Mouse (Mus musculus): Measurements from ENCODE around the gene Tpgs1. TPM values are rescaled to one million over a fixed set of nuclear protein-coding genes. Genes with fewer than 3 reads are reported as not detected.
"Not testable (repeated sequence)": the region's sequence is repeated elsewhere in the genome, so short reads cannot be mapped to it uniquely, and the experiment has no call there.

Tpgs1 gene
- total RNA-seq, 2 experiments from 2014 or later: 21.2 to 21.6 TPM

DNA sequence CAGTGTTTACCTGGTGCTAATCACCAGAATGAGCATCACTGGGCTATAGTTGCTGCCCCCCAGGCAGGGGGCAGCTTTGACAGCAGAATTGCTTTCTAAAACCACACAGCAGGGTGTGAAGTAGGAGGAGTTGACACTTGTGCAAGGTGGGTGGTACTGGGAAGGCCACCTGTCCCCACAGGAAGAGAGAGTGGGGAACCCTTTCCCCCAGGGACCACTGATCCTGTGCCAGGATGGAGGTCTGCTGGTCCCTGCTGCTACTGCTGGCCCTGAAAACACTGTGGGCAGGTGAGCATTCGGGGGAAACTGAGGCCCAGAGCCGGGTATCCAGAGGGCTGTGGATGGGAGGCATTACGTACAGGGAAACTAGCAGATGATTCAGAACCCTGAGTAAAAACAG is 20.0 kb downstream of the Tpgs1 start:
- DNase-seq (ENCODE audit: low spot score in 2 of 2): peak in 1 of 2 experiments; percentile 8

DNA sequence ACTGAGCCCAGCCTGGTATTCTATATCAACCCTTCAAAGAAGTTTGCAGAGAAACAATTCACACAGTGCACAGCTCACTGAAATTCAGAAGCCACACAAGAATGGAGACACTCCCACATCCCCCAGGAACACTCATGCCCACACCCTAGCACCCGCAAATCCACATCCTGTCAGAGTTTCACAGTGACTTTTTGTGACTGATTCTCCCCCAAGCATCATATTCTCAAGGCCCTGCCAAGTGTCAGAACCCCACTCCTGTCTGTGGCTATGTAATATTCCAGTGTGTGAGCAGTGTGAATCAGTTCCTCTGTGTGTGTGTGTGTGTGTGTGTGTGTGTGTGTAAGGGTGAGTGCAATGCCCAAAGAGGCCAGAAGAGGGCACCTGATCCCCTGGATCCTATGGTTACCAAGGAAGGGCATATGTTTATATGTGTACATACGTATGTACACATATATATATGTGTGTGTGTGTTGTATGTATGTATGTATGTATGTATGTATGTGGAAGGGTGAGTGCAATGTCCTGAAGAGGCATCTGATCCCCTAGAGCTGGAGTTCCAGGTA is 22.9 kb downstream of the Tpgs1 start:
- no peak for DNase-seq (ENCODE audit: low spot score in 2 of 2)

DNA sequence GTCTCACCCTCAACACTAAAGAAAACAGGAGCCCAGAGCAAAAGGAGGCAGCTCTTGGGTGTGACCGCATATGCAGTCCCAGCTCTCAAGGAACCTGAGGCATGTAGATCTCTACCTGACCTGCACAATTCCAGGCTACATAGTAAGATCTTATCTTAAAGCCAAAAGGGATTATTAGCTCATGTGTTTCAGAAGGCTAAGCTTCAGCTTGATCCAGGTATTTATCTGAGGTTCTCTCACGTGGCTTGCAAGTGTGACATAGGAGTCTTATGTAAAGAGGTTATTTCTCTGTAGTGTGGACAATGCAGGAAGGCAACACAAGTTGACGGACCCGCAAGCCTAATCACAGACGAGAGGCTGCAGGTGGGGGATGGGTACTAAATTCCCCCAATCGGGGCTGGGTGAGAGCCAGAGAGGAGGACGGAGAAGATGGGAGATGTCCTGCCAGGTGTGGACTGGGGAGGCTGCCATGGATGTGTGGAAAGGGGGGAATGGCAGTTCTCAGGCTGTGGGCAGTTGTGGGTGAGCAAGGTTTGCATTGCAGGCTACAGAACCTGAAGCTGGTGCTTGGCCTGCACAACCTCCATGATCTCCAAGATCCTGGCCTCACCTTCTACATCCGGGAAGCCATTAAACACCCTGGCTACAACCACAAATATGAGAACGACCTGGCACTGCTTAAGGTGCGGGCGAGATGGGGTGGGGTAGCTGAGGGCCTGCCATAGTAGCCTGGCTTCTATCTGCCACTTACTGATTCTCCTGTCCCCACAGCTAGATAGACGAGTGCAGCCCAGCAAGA is 24.6 kb downstream of the Tpgs1 start:
- DNase-seq (ENCODE audit: low spot score in 2 of 2): no peak

DNA sequence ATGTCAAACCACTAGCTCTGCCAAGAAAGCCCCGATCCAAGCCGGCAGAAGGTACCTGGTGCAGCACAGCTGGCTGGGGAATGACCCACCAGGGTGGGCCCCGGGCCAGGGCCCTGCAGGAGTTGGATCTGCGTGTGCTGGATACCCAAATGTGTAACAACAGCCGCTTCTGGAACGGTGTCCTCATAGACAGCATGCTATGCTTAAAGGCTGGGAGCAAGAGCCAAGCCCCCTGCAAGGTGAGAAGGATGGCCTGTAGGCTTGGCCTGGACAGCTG is 25.1 kb downstream of the Tpgs1 start:
- DNase-seq (ENCODE audit: low spot score in 2 of 2): no peak

DNA sequence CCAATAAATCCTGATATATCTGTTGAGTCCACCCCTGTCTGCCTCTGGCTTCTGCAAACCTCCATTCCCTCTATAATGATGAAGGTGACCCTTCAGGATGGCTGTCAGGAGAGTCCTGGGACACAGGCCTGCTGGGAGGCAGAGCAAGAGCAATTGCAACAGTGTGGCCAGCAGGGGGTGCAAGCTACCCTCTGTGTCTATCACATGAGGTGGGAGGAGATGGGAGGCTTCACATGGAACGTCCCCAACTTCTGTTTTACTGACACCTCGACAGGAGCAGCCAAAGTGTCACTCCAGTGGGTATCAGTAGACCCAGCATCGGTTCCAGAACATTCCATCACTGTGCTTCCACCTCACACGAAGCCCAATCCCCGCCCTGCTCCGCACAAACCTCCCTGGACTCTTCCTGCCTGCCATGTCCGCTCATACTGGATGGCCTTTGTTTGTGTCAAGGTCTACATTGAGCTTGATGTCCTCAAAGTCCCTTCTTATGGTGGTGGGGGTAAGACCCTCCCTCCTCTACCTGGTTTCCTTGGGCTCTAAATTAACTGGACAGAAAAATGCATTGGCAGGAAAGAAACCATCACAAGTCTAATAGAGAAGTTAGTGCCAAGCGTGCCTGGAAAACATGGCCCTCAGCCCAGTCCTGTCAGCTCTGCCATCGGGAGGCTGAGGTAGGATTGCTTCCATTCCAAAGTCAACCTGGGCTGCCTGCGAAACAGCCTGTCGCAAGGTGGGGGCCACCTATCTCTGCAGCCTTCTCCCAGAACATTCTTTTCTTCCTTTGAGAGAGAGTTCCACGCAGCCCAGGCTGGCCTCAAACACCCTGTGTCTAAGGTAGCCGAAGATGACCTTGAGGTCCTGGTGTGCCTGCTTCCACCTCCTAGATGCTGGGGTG is 26.3 kb downstream of the Tpgs1 start:
- DNase-seq (ENCODE audit: low spot score in 2 of 2): peak; percentile 66 to 83

DNA sequence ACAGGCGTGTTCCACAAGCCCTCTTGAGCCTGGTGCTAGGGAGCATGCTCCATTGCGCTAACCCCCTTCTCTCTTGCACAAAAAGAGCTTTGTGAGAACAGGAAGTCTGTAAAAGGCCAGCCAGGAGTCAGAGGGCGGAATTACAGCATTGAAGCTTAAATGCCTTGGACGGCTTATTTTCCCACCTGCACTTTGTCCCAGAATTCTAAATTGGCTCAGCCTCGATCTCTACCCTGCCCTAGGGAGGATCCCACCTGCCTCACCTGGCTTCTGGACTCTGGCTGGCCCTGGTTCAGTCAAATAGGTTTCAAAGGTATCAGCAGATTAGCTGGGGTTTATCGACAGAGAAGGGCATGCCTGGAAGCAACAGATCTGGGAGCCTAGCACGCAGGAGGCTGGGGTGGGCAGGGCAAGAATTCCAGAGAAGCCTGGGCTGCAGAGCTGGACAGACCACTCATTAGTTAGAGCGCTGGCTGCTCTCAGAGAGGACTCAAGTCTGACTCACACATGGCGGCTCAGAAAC is 27.0 kb downstream of the Tpgs1 start:
- DNase-seq (ENCODE audit: low spot score in 2 of 2): no peak

DNA sequence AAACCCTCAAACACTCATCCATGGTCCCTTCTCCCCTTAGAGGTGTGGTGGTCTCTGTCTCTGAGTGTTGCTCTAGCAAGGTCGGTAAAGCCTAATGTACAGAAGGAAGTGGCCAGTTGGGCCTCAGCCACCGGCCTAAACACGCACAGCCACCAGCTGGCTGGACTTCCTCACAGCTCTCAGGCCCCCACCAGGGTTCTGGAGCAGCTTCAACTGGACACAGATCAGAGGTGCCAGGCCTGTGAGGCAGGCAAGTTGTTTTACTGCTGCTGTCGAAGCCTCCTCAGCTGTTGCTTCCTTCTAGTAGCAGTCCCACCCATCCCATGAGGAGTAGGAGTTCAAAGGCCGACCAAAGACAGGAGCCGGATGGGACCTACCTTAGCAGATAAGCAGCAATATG is 28.7 kb downstream of the Tpgs1 start:
- DNase-seq (ENCODE audit: low spot score in 2 of 2): no peak

DNA sequence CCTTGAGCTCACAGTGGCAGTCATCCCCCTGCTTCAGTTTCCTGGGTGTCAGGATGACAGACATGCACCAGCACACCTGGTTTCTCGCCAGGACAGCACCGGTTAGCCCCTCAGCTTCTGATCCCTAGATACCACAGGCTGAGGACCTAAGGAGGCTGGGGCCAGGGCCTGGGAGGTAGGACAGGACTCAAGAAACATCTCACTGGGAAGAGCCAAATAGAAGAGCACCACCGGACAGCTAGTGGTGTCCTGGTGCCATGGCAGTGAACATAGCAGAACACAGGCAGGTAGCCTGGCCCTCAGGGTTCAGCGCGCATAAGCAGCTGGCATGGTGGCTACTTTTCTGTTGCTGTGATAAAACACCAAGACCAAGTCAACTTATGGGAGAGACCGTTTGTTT is 29.3 kb downstream of the Tpgs1 start:
- no peak for DNase-seq (ENCODE audit: low spot score in 2 of 2)

DNA sequence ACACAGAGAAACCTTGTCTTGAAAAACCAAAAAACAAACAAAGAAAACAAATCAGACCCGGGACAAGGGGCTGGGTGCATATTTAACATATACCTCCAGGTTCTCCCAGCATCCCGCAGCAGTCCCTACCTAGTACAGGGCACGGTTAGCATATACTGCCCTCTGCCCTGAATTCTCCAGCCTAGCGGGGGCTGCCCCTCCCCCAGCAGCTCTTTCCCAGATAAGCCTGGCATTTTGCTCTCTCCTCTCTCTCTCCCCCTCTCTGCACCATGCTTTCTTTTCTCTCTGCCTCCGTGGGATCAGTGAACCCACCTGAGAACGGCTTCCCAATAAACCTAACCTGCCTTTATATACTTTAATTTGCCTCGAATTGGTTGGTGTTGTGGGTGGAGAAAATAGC is 31.5 kb downstream of the Tpgs1 start:
- no peak for DNase-seq (ENCODE audit: low spot score in 2 of 2)

DNA sequence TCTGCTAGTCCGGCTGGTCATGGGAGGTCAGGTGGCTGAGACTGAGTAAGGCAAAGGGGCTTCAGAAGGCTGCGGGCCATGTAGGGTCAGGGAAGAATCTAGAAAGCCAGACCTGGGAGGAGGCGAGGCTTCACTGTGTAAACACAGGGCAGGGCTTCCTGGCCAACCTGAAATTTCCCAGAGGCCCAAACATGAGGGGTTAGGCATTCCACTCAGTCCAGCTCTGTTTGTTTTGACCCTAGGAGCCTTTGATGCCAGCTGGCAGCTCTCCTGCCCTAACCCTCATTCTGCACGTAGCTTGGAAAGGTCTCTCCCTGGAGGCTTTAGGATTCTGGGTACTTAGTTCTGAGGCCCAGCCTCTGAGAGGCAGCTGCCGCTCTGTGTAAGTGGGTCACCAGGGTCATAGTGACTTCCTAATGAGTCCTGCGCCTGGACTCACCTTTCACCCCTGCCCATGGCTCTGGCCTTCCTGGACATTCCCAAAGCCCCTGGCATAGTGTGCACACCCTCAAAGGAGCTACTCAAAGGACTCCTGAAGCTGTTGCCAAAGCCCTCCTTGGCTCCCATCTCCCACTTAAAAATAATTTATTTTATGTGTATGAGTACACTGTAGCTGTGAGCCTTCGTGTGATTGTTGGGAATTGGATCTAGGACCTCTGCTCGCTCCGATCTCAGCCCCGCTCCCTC is 32.4 kb downstream of the Tpgs1 start:
- DNase-seq (ENCODE audit: low spot score in 2 of 2): no peak

DNA sequence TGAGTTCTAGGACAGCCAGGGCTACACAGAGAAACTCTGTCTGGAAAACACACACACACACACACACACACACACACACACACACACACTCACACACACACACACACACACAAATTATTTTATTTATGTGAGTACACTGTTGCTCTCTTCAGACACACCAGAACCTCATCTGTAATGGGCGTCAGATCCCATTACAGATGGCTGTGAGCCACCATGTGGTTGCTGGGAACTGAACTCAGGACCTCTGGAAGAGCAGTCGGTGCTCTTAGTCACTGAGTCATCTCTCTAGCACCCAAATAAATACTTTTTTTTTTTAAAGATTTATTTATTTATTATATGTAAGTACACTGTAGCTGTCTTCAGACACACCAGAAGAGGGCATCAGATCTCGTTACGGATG is 33.8 kb downstream of the Tpgs1 start:
- DNase-seq (ENCODE audit: low spot score in 2 of 2): not testable (repeated sequence)

DNA sequence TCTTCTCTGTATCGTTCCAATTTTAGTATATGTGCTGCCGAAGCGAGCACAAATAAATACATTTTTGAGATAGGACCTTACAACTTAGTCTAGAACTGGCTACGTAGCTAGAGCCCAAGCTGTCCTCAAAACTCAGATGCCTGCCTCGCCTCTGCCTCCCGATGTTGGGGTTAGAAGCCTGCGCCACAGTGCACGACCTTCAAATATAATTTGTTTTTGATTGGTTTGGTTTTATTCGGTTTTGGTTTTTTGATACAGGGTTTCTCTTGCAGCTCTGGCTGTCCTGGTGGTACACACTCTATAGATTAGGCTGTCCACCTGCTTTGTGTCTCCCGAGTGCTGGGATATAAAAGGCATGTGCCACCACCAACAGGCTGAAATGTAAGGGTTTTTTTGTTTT is 34.4 kb downstream of the Tpgs1 start:
- no peak for DNase-seq (ENCODE audit: low spot score in 2 of 2)

DNA sequence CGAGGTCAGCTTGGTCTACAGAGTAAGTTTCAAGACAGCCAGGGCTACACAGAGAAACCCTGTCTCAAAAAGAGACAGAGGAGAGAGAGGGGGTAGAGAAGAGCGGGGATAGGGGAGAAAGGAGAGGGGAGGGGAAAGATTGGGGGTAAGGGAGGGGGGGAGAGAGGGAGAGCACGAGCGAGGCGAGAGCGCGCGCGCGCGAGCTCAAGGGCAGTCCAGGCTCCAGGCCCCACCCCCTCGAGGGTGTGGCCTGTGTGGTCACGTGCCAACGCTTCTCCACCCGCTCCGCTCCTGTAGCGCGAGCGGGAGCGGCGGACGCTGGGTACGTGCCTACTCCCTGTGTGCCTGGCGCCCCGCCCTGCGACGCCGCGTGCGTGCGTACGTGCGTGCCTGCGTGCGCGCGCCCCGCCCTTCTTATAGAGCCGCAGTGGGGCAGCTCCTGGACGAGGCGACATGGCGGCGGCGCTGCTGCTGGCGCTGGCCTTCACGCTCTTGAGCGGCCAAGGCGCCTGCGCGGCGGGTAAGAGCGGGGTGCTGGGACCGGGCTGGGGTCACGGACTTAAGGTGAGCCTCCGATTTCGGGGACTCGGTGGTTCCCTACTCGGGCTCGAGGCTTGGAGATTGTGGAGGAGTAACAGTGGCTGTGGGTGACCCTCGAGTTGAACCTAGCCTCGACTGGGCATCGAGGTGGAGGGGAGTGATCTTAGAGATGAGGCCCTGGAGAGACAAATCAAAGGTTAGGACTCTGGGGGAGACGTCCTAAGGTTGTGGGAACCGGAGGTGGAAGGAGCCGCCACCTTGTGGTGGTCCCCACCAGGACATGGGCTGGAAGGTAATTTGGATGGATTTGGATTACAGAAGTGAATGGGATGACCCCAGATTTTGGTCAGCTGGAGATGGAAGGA is 35.1 kb downstream of the Tpgs1 start, which contains the start of gene Bsg:
Gene Bsg (plus strand): TSS at position 427 of the 905 bp plus-strand sequence.
- peak; percentile 98 to 99 for DNase-seq (ENCODE audit: low spot score in 2 of 2)

DNA sequence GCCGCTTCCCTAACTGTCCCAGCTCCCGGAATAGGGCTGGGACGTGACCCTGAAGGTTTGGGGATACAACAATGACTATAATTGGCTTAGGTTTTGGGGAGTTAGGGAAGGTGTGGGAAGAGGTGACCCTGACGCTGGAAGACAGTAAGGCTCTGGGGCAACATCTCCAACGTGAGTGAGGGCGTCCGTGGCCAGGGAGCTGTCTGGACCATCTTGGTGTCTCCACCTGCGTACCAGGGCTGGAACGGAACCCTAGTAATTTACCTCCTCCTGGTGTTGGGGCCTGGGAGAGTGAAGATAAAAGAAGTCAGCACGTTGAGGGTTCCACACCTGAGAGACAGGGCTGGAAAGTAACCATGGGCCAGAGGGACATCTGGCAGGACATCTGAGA is 35.8 kb downstream of the Tpgs1 start:
- no peak for DNase-seq (ENCODE audit: low spot score in 2 of 2)

DNA sequence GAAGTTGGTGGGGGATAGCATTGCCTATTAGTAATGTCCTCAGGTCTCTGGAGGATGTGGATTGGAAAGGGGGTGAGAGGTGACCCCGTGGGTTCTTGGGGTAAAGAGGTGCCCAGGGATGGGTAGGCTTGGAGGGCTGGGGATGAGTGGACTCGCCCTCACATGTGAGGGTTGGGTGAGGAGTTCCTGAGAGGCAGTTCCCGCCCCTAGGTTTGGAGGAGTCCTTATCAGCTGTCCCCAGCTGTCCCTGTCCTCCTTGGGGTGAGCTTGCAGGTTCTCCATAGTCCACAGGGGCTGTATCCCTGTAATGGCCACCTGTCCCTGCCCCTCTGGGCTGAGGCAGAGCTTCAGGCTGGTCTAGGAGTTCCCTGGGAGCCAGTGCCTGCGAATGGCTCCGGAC is 36.8 kb downstream of the Tpgs1 start:
- DNase-seq (ENCODE audit: low spot score in 2 of 2): no peak

DNA sequence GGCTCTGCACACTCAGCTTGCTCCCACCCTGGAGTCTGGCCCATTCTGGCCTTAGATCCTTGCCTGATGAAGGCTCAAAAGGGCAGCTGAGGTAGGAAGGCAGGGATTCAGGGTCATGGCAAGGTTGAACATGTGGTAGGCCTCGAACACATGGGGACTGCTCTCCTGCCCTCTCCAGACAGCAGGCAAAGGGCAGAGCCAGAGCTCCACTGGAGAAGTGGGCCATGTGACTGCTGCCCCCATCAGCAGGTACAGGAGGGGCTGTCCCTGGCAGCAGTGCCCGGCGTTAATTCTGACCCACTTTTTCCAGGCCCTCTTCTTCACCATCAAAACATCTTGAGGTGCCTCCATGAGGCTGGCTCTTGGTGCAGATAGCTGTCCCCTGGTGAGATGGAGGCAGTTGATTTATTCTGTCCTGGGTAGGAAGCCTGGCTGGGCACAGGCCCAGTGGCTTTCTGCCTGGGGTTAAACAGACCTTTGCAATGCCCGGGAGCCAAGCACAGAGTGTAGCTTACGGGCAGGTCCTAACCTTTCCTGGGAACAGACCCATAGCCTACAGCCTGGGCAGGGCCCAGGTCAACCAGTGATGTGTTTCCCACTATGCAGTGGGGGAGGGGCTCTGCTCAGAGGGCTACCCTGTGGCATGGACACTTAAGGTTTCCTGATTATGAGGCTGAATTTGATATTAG is 37.4 kb downstream of the Tpgs1 start:
- DNase-seq (ENCODE audit: low spot score in 2 of 2): no peak

DNA sequence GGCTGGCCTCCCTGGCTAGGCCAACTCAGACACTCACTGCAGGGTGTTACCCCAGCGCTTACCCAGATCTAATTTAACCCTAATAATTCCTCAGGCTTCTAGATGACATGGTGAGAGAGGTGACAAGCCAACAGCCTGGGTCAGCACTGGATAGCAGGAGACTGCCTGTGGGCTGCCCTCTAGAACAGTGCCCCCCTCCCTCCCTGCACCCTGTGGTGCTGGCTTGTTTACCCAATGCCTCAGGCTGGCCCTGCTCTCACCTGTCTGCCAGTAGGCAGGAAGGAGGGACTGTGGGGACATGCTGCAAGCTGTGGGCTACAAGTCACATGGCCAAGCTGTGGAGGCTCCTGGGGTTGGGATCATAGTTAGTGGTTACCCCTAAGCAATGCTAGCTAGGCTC is 38.0 kb downstream of the Tpgs1 start:
- no peak for DNase-seq (ENCODE audit: low spot score in 2 of 2)

DNA sequence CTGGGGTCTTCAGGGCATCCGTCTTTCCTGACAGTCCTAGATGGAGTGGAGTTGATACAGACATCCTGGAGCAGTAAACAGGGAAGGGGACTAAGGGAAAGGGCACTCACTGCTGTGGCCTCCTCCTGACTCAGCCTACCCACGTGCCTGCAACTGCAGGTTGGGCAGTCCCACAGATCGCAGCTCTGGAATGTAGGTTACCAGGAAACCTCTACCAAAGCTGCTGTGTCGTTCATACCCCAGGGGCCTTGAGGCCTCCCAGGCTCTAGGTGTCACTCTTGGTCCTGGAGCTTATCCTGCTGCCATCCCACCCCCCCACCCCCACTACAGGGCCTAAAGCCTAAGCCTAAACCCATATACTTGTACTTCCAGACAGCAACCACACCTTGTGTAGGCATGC is 38.6 kb downstream of the Tpgs1 start:
- no peak for DNase-seq (ENCODE audit: low spot score in 2 of 2)

DNA sequence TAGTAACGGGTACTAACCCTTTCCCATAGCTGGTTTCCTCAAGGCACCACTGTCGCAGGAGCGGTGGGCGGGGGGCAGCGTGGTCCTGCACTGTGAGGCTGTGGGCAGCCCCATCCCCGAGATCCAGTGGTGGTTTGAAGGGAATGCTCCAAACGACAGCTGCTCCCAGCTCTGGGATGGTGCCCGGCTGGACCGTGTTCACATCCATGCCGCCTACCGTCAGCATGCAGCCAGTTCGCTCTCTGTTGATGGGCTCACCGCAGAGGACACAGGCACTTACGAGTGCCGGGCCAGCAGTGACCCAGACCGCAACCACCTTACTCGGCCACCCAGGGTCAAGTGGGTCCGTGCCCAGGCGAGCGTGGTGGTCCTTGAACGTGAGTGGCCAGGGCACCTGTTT is 39.5 kb downstream of the Tpgs1 start:
- DNase-seq (ENCODE audit: low spot score in 2 of 2): no peak

DNA sequence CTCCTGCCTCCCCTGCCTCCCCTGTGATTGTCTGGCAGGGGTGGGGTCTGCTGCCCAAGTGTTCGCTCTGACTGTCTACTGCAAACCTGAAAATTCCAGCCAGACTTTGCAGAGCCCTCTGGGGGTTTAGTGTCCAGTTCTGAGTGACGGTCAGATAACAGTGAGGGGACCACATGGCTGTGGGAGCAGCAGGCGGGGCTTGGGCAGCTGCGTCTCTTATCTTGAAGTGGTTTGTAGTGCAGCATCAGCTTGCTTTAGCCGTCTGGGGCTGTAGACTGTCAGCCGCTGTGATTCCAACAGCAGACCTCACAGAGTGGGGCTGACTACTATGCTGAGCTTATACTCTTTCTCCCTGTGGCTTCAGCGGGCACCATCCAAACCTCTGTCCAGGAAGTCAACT is 40.1 kb downstream of the Tpgs1 start:
- DNase-seq (ENCODE audit: low spot score in 2 of 2): no peak
